ENCODE assay signal across 17 mouse cellular contexts in the genomic region with DNA sequence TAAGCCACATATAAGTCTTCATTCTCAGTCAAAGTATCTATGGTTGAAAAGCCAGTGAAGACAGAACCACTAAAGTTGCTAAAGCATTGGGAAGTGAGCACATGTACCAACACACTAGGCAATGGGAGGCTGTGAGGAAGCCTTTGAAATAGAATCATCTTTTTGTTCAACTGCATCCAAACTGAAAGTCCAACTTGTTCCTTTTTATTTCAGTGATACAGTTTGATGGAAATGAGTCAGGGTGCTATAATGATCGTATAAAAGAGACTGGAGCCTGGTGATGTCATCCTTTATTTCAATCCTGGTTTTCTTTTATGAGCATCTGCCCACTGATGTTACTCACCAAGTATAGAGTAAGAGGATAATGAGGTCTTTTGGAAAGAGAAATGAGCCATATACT.
A peak's percentile ranks its signal among the peaks of the same experiment; 100 is the strongest.
DNase-seq lines count a peak whose midpoint lies in the region.
"Had no signal": no experiment of that assay in that cellular context is flagged by ENCODE, and none has a peak within 500 bp of the region (broad histone marks: within the 10 kb centered on the region; RNA-seq: fewer than 3 reads in every experiment).

No protein-coding gene starts in this region.

- peak; percentile 11 for DNase-seq in left cerebral cortex, adult 11 months (ENCODE audit: low spot score)
- DNase-seq in left cerebral cortex, postnatal 10 days (ENCODE audit: extremely low spot score in 1 of 2, low spot score in 2 of 2) = no peak
- DNase-seq in 3T3-L1 (ENCODE audit: low read depth, low spot score) = peak; percentile 25
- peak; percentile 14 for DNase-seq in NIH3T3 (ENCODE audit: low read depth)
- no peak for DNase-seq in gastrocnemius, postnatal 14 days
- DNase-seq in layer of hippocampus, postnatal 36 days = no peak
- DNase-seq: adrenal gland, adult 2 months; adrenal gland, postnatal 25 days; B cell, adult 2 months; cerebellum, adult 2 months; cerebellum, postnatal 14 days; embryo, embryonic 11 days; gastrocnemius, adult 2 months; gastrocnemius, postnatal 36 days; heart, adult 11 months; heart, postnatal 10 days; heart, postnatal 4 days had no signal

- intact Hi-C loops in left cerebral cortex, postnatal 10 days (cut with DNase I) = no loop called here
- intact Hi-C loops in gastrocnemius, postnatal 14 days (cut with DNase I; ENCODE audit: low total_unique reads) = no loop called here

Comparison
In these comparisons a context has a peak if more than half of its experiments do, and no peak if none do; other contexts are left out.
1. DNase-seq: peak in left cerebral cortex, adult 11 months (single experiment), 3T3-L1 (single experiment) and NIH3T3 (single experiment); none in left cerebral cortex, postnatal 10 days (0 of 2), gastrocnemius, postnatal 14 days (single experiment) and layer of hippocampus, postnatal 36 days (0 of 2).